Mouse (Mus musculus): ENCODE results near the gene Pou2af1.

Pou2af1 gene

DNA sequence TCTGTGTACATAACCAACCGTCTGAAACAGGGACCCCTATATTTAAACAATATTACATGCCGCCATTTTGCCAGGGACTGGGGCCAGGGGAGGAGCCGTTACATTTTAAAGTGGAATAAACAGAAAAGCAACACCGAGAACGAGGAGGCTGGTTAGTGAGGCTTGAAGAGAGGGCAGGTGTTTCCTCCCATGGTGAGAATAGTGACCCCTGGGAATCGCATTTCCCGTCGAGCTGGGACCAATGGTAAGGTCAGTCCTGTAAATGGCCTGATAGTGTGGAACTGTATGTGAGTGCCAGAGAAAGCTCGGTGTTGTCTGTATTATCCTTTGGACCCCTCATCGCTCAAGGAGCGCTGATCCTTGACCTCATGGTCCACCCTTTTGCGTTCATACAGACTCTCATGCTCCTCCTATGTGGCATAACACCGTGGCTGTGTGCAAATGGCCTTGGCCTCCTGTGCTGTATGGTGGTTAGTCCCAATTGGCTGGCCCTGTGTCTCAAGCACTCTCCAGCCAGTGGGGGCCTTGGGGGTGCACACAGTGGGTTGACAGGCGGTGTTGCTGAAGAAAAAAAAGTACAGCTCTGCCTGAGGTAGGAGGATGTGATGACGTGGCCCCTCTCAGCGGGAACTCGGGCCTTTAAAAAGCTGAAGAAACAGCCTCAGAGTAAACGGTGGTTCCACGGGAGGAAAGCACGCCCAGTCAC, at the start of gene Pou2af1:
TSS of gene Pou2af1 (plus strand) at position 686 of the 706 bp plus-strand sequence.
- peak; percentile 95 for DNase-seq (ENCODE audit: low read depth, low spot score)

- DNase-seq (ENCODE audit: low read depth, low spot score), result peak; percentile 77
These were observed 49.5 kb upstream of the Pou2af1 start for GRCm38 (mm10) chr9:51163989-51164388.

DNA sequence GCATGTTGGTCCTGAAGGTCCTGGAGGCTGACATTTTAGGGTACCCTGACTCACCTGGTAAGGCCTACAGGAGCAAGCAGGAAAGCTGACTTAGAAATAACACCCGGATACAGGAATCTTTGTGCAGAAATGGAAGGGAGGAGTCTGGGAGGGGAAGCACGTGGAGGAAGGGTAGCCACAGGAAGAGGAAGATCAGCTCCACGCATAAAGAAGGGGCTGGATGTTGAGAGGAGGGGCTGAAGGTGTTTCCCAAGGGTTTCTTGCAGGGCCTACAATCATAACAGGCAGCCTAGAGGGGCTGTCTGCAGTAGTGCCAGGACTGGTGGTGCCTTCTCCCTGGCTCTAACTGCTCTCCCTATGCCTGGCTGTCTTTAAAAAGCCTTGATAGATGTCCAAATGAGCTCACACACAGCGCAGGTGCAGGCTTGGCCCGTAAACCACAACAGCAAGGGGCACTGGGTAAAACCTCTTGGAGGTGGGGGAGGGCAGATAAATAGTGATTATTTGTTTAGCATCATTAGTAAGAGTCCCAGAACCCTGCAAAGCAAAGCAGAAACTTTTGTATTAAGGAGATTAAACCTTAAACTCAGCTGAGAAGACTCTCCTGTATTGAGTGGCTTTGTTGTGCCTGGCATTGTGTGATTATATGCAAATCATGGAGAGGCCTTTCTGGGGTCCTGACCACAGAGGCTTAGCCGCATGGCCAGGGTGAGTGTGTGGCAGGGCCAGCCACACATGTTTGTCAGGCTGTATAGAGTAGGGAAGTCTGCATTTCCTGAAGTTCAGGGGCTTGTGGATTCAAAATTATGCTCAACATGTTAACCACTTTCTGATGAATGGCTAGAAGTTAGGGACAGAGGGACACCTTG, 48.0 kb upstream of the Pou2af1 start, which contains the start of gene Gm32742:
TSS of gene Gm32742 (minus strand) at position 206 of the 869 bp plus-strand sequence.
- peak; percentile 91 for DNase-seq (ENCODE audit: low read depth, low spot score)

DNA sequence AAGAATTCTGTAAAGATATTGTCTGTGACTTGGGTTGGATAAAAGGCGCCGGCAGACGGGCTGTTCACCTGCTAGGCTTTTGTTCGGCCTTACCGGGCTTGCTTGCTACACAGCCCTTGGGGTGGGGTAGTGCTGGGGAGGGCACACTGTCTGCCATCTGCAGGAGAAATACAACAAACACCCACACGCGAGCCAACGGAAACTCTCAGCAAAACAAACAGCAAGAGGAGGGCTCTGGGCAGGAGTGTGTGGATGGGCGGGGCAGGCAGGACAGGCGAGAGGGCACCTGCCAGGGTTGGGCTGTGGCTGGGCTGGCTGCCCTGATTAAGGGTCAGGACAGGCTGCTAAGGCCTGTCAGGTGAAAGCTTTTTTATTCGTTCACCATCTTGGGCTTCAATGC, 45.6 kb upstream of the Pou2af1 start:
- DNase-seq (ENCODE audit: low read depth, low spot score), result peak; percentile 83

- peak; percentile 14 for DNase-seq (ENCODE audit: low read depth, low spot score)
These were observed 44.8 kb upstream of the Pou2af1 start for GRCm38 (mm10) chr9:51168698-51169097.

GRCm38 (mm10) chr9:51169133-51169532, 44.4 kb upstream of the Pou2af1 start:
- DNase-seq (ENCODE audit: low read depth, low spot score), result peak; percentile 15

GRCm38 (mm10) chr9:51170298-51170697, 43.2 kb upstream of the Pou2af1 start:
- no peak for DNase-seq (ENCODE audit: low read depth, low spot score)

GRCm38 (mm10) chr9:51174890-51175464, 38.5 kb upstream of the Pou2af1 start:
- DNase-seq (ENCODE audit: low read depth, low spot score), result peak; percentile 64

DNA sequence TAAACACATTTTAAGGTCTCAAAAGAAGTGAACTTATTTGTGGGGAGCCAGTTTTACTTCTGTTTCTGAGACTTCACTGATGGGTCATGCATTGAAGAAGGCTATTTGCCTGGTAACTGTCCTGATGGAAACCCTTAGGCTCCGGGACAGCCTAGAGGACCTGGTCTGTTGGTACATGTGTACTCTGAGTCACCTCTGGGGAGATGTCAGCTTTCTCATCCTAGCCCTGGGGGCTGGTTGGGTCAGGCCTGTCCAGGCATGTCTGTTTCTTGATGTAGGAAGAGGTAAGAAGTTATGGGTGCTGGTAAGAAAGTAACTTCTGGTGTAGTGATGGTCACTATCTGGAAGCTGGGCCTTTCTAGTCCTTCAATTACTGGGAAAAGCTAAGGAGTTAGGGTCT, 37.8 kb upstream of the Pou2af1 start:
- peak; percentile 60 for DNase-seq (ENCODE audit: low read depth, low spot score)

DNA sequence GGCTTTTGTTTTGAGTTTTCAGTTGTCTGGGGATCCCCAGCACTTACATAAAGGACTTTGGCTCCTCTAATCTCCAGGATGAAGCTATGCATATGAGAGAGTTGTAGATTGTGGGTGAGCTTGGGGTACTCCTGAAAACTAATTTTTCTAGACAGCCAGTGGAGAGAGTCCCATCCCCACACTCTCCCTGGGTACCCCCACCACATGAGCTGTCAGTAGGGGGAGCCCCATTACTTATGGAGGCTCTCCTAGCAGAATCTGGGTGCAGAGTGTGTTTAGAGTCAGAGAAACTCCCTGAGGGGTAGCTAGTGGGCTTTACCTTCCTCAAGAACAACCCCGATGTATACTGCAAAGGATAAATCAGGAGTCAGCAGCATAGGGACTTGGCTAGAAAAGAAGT, 35.2 kb upstream of the Pou2af1 start:
- peak; percentile 63 for DNase-seq (ENCODE audit: low read depth, low spot score)

GRCm38 (mm10) chr9:51180621-51181020, 32.9 kb upstream of the Pou2af1 start:
- DNase-seq (ENCODE audit: low read depth, low spot score), result no peak

DNA sequence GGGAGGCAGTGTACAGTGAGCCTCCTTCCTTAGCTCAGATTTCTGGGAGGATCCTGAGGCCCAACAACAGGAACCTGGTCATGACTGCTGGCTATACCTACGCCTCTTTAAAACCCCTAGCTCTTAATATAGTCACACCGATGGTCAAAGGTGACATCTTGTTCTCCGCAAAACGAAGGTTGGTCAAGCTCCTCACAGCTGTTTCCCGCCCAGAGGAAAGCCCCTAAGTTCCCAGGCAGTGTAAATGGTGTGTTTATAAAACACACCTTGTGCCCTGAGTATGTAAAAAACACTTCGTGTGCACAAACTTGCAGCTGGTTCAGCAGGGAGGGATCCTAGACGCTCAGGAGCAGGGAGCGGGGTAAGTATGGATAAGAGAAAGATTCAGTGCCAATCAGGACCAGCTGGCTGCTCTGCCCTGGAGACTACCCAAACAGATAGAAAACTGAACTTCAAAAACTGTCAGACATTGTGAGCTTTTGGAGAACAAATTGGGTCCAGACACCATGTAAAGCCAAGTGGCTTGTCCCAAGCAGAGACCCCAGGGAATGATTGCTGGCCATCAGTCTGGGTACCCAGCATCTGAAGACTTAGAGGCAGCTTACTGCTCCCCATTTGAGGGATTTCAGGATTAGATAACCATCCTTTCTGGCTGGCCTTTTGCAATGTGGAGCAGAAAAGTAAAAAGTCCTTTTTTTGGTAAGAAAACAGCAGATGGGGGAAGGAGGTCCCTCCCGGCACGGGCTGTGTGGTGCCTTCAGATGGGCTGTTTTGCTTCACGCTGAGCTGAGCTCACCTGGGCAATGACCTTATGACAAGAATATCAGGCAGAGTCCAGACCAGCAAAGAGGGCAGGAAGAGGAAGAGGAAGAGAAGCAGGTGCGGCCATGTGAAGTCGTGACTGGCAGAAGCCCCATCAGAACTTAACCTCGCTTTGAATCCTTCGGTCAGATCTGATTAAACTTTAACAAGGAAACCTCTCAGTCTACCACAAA, 30.5 kb upstream of the Pou2af1 start:
- DNase-seq (ENCODE audit: low read depth, low spot score), result peak; percentile 95

DNA sequence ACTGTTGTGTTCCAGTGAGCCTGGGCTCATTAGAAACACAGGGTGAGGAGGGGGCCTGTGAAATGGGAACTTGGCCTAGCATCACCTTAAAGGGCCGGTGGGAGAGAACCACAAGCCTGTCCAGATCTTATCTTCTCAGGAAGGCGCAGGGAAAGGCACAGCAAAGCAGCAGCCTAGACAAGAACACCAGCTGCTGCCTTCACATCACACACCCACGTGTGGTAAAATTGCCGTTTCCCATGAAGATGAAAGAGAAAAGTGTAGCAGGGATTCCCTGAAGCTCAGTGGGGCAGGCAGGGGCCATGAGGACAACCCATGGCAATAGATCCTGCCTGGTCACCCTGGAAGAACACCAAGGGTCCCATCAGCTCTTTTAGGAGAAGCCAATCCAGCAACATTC, 28.1 kb upstream of the Pou2af1 start:
- no peak for DNase-seq (ENCODE audit: low read depth, low spot score)

GRCm38 (mm10) chr9:51185871-51186270, 27.6 kb upstream of the Pou2af1 start:
- no peak for DNase-seq (ENCODE audit: low read depth, low spot score)

- DNase-seq (ENCODE audit: low read depth, low spot score), result no peak
These were observed 22.9 kb upstream of the Pou2af1 start for GRCm38 (mm10) chr9:51190655-51191054.

- DNase-seq (ENCODE audit: low read depth, low spot score), result peak; percentile 80
These were observed 18.7 kb upstream of the Pou2af1 start for GRCm38 (mm10) chr9:51194790-51195189.

GRCm38 (mm10) chr9:51208974-51209332, 4.6 kb upstream of the Pou2af1 start:
- DNase-seq (ENCODE audit: low read depth, low spot score), result no peak

DNA sequence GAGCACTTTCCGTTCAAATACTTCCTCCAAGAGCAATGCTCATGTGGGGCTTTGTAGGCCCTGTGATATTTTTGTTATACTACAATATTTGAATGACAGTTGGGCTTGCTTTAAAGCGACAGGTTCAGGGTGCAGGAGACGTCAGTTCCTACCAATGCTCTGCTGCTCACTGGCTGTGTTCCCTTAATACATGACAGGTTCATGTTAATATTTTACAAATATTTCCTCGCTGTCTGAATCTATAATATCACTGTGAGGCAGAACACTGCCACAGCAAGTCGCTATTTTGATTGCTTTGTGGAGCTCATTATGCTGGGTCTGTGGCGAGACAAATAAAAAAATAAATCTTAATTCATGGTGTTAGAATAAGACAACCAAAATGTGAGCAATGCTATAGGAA, 2.3 kb upstream of the Pou2af1 start:
- DNase-seq (ENCODE audit: low read depth, low spot score), result no peak

- no peak for DNase-seq (ENCODE audit: low read depth, low spot score)
These were observed 275 bp downstream of the Pou2af1 start for GRCm38 (mm10) chr9:51213729-51214237.

DNA sequence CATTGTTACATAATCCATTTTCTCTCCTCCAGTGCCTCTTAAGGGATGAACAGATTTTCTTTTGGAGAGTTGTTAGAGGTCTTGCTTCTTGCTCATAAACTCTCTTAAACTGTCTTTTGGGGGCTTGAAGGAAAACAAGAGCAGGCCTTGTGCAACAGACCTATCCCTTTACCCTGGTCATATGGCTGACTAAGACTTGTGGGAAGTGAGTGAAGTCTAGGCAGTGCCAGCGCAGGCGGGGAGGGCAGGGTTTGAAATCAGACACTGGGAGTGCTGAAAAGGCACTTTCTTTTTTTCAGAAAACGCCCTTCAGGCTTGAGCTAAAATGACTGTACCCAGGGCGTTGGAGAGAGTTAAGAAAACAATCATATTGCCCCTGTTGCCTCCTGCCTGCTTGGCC, 1.8 kb downstream of the Pou2af1 start:
- DNase-seq (ENCODE audit: low read depth, low spot score), result peak; percentile 66

- no peak for DNase-seq (ENCODE audit: low read depth, low spot score)
These were observed 2.4 kb downstream of the Pou2af1 start for GRCm38 (mm10) chr9:51215949-51216348.
